Mouse (Mus musculus) heart, postnatal 4 days (tissue): ENCODE data around the gene Cyb561. TPM values are rescaled to one million over a fixed set of nuclear protein-coding genes. Genes with fewer than 3 reads are reported as not detected.

Experiments
- DNase-seq: peaks from one replicate; pipeline ENCODE4 v3.0.0; 2021
- total RNA-seq, 2 experiments: library from RNA; stranded (reverse); gene quantifications; 2 replicates each; pipeline ENCODE4 v1.2.3; 2021

Cyb561 gene
- total RNA-seq, 2 experiments from 2014 or later = 6.0 to 6.4 TPM

- DNase-seq = no peak
These were observed 32.9 kb downstream of the Cyb561 start for GRCm38 (mm10) chr11:105920098-105920785.

- DNase-seq = no peak
These were observed 39.6 kb downstream of the Cyb561 start for GRCm38 (mm10) chr11:105913580-105913979.

GRCm38 (mm10) chr11:105911592-105912375, 41.4 kb downstream of the Cyb561 start:
- DNase-seq = peak; percentile 85

GRCm38 (mm10) chr11:105911149-105911548, 42.0 kb downstream of the Cyb561 start:
- no peak for DNase-seq

GRCm38 (mm10) chr11:105909617-105910016, 43.5 kb downstream of the Cyb561 start:
- DNase-seq = no peak

- DNase-seq = no peak
These were observed 44.2 kb downstream of the Cyb561 start for GRCm38 (mm10) chr11:105908926-105909325.

GRCm38 (mm10) chr11:105907381-105907780, 45.8 kb downstream of the Cyb561 start:
- no peak for DNase-seq

- peak; percentile 22 for DNase-seq
These were observed 47.5 kb downstream of the Cyb561 start for GRCm38 (mm10) chr11:105905529-105906213.

- DNase-seq = peak; percentile 30
These were observed 50.2 kb downstream of the Cyb561 start for GRCm38 (mm10) chr11:105902956-105903355.

- DNase-seq = no peak
These were observed 51.6 kb downstream of the Cyb561 start for GRCm38 (mm10) chr11:105901501-105901900.

- DNase-seq = no peak
These were observed 54.0 kb downstream of the Cyb561 start for GRCm38 (mm10) chr11:105899151-105899550.

- DNase-seq = peak; percentile 25
These were observed 65.9 kb downstream of the Cyb561 start for GRCm38 (mm10) chr11:105887281-105887680.

GRCm38 (mm10) chr11:105885558-105885957, 67.6 kb downstream of the Cyb561 start:
- DNase-seq = no peak

Other genes with a start within 250 kb of the Cyb561 start
- gene Ace, start 14.6 kb upstream of the Cyb561 start, total RNA-seq = 10 to 100 TPM; 15.5 to 17.7 TPM
- not detected for gene Ace3, start 41.3 kb upstream of the Cyb561 start, total RNA-seq
- under 1 TPM; 0.19 to 0.45 TPM for gene Kcnh6, start 54.8 kb upstream of the Cyb561 start, total RNA-seq
- 10 to 100 TPM; 60.9 to 66.5 TPM for gene Dcaf7, start 83.5 kb upstream of the Cyb561 start, total RNA-seq
- 10 to 100 TPM; 41.1 to 41.5 TPM for gene Taco1, start 112.7 kb upstream of the Cyb561 start, total RNA-seq
- 10 to 100 TPM; 55.6 to 55.8 TPM for gene Map3k3, start 131.3 kb upstream of the Cyb561 start, total RNA-seq
- gene Gm10840, start 207.5 kb upstream of the Cyb561 start, total RNA-seq = not detected
- 10 to 100 TPM; 21.6 to 21.8 TPM for gene Limd2, start 207.5 kb upstream of the Cyb561 start, total RNA-seq
- gene Strada, start 248.8 kb upstream of the Cyb561 start, total RNA-seq = 10 to 100 TPM; 12.5 to 13.4 TPM